Mouse (Mus musculus) heart, adult 8-10 months (tissue): ENCODE results near the gene Olfr472. TPM values are rescaled to one million over a fixed set of nuclear protein-coding genes. Genes with fewer than 3 reads are reported as not detected.
"Not testable (repeated sequence)": the region's sequence is repeated elsewhere in the genome, so short reads cannot be mapped to it uniquely, and the experiment has no call there.

ENCODE experiments used
- DNase-seq: peaks from one replicate; pipeline ENCODE4 v3.0.0; 2022; ENCODE audit warnings: low spot score
- total RNA-seq, 4 experiments: library from RNA; stranded (reverse); gene quantifications; 2 replicates each; pipeline ENCODE4 v1.2.4; 2022

Olfr472 gene
- total RNA-seq: not detected

DNA sequence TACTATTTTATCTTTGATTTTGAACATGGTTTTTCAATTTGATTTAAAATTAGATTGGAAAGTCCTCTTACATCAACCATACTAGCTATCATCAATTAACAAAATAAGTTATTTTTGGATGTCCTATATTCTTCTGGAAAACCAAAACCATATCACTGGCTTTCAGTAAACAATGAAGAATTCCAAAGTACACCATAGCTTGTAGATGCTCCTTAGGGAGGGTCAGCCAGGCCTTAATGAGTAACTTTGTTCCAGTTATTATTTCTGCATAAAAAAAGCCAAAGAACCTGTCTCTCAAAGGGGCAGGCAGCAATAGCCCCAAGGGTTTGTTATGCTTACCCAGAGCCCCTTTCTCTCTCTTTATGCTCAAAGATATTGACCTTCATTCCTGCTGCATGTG is at the start of gene Olfr472:
TSS of gene Olfr472 (plus strand) at position 301 of the 400 bp plus-strand sequence.
- no peak for DNase-seq

- no peak for DNase-seq
Measured at GRCm38 (mm10) chr7:107930146-107930545, 32.4 kb downstream of the Olfr472 start, which contains the start of gene Olfr473. Gene Olfr473, plus strand, starts transcription at chr7:107930446.

- not testable (repeated sequence) for DNase-seq
Measured at GRCm38 (mm10) chr7:107952539-107952938, 54.8 kb downstream of the Olfr472 start.

- DNase-seq: no peak
Measured at GRCm38 (mm10) chr7:107954343-107954742, 56.6 kb downstream of the Olfr472 start, which contains the start of gene Olfr474. Gene Olfr474, plus strand, starts transcription at chr7:107954643.

Other genes with a start within 250 kb of the Olfr472 start
- gene Cyb5r2, start 139.9 kb upstream of the Olfr472 start, total RNA-seq: under 1 TPM in 1 of 4 experiments, not detected in 3; 0.16 TPM
- gene Ovch2, start 96.7 kb upstream of the Olfr472 start, total RNA-seq: not detected
- gene Olfr467, start 85.6 kb upstream of the Olfr472 start, total RNA-seq: not detected
- not detected for gene Olfr469, start 72.4 kb upstream of the Olfr472 start, total RNA-seq
- gene Olfr470, start 50.4 kb upstream of the Olfr472 start, total RNA-seq: not detected
- not detected for gene Olfr473, start 32.5 kb downstream of the Olfr472 start, total RNA-seq
- gene Olfr474, start 56.7 kb downstream of the Olfr472 start, total RNA-seq: not detected
- not detected for gene Olfr476, start 66.9 kb downstream of the Olfr472 start, total RNA-seq
- under 1 TPM in 1 of 4 experiments, not detected in 3; 0.09 TPM for gene Olfr477, start 88.8 kb downstream of the Olfr472 start, total RNA-seq
- gene Olfr478, start 136.1 kb downstream of the Olfr472 start, total RNA-seq: not detected
- gene Olfr479, start 152.8 kb downstream of the Olfr472 start, total RNA-seq: not detected
- gene Olfr480, start 169.4 kb downstream of the Olfr472 start, total RNA-seq: not detected
- gene Olfr481, start 182.0 kb downstream of the Olfr472 start, total RNA-seq: not detected
- gene Olfr482, start 199.7 kb downstream of the Olfr472 start, total RNA-seq: under 1 TPM; 0.43 to 0.90 (median 0.77) TPM
- gene Olfr483, start 202.9 kb downstream of the Olfr472 start, total RNA-seq: not detected
- not detected for gene Olfr484, start 229.5 kb downstream of the Olfr472 start, total RNA-seq